Mouse (Mus musculus) C2C12 (cell line): ENCODE data around the gene Htra3. TPM values are rescaled to one million over a fixed set of nuclear protein-coding genes. Genes with fewer than 3 reads are reported as not detected.
A peak's percentile ranks its signal among the peaks of the same experiment; 100 is the strongest.

Source experiments
- H3K27me3 ChIP-seq: one replicate; pipeline ENCODE4 v1.6.1; 2011; ENCODE audit not compliant: control insufficient read depth, insufficient read depth, insufficient read length
- H3K36me3 ChIP-seq: one replicate; pipeline ENCODE4 v1.6.1; 2011; ENCODE audit not compliant: control insufficient read depth, insufficient read depth
- H3K4me3 ChIP-seq: one replicate; pipeline ENCODE4 v1.5.1; 2011; ENCODE audit warnings: mild to moderate bottlenecking, control low read depth; ENCODE audit not compliant: poor library complexity, insufficient read depth, severe bottlenecking
- H3K79me2 ChIP-seq: one replicate; pipeline ENCODE4 v1.6.1; 2011; ENCODE audit not compliant: control insufficient read depth, insufficient read depth
- H3K79me3 ChIP-seq: one replicate; pipeline ENCODE4 v1.6.1; 2011; ENCODE audit warnings: low read depth, control low read depth
- H3ac ChIP-seq: one replicate; pipeline ENCODE3; 2011; ENCODE audit warnings: low read depth; ENCODE audit not compliant: control insufficient read depth, insufficient read length
- CEBPB ChIP-seq: IDR thresholded peaks from one replicate; pipeline ENCODE4 v1.6.1; 2011; ENCODE audit warnings: low read depth, mild to moderate bottlenecking, control low read depth, moderate library complexity
- CTCF ChIP-seq: IDR thresholded peaks from one replicate; pipeline ENCODE4 v1.5.1; 2011; ENCODE audit not compliant: control insufficient read depth, insufficient read depth, insufficient read length
- FOSL1 ChIP-seq: IDR thresholded peaks from one replicate; pipeline ENCODE4 v1.8.0; 2011; ENCODE audit warnings: mild to moderate bottlenecking, low read length; ENCODE audit not compliant: poor library complexity, insufficient read depth, severe bottlenecking
- MAX ChIP-seq: IDR thresholded peaks from one replicate; pipeline ENCODE4 v1.6.1; 2011; ENCODE audit warnings: mild to moderate bottlenecking, control low read depth
- MYOD1 ChIP-seq: IDR thresholded peaks from one replicate; pipeline ENCODE4 v1.6.1; 2011; ENCODE audit warnings: low read depth; ENCODE audit not compliant: control insufficient read depth, insufficient read length
- MYOG ChIP-seq: IDR thresholded peaks from one replicate; pipeline ENCODE4 v1.6.1; 2011; ENCODE audit not compliant: control insufficient read depth, insufficient read length; ENCODE audit errors: extremely low read depth
- USF1 ChIP-seq: IDR thresholded peaks from one replicate; pipeline ENCODE4 v1.6.1; 2011; ENCODE audit warnings: low read depth, mild to moderate bottlenecking, control low read depth, moderate library complexity
- polyA plus RNA-seq: library from polyadenylated mRNA; unstranded; fragments of >200 nt; fragmentation: generic; extraction: Trizol; gene quantifications from one replicate; pipeline ENCODE4 v1.2.1, GENCODE M21; 2012; ENCODE audit warnings: missing spikeins

Htra3 gene
- polyA plus RNA-seq, 1 experiment, result 12.0 TPM

DNA sequence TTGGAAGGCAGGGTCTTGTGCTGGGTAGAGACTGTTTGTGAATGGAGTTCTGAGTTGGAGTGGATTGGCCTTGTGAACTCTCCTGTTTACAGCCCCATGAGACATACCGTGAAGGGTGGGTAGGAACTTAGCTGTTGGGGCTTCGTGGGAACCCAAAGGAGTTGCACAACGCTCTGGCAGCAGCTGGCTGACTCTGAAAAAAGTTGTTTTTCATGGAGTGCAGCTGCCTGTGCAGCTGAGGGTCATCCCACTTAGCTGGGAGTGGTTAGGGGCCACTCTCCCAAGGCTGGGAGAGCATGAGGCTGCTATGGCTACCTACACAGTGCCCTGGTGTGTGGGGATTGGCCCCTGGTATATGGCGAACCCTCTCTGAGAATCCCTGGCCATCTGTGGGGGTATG, 32.0 kb downstream of the Htra3 start:
- Histone ChIP-seq H3K36me3 (no peaks in the 10 kb centered on the region), H3K27me3 (no peaks in the 10 kb centered on the region)

DNA sequence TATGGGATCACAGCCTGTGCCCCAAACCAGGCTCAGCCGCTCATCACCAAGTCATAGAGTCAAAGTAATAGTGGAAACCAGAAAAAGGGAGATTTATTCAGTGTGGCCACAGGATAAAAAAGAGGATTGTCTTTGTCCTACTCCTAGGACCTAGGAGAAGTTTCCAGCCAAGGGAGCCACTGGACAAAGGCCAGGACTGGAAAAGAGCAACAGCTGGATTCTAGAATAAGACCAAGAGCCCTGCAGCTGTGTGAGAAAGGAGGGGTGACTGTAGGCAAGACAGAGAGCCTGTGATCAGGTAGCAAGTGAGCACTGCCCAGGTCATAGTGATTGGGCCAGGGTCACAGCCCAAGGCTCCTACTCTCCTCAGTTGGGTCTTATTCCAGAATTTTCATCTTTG, 32.7 kb downstream of the Htra3 start:
- H3K27me3 ChIP-seq, result no peaks in the 10 kb centered on the region
- no peaks in the 10 kb centered on the region for H3K79me2 ChIP-seq
- no peaks in the 10 kb centered on the region for H3K79me3 ChIP-seq
- H3K36me3 ChIP-seq, result no peaks in the 10 kb centered on the region
- no peak for TF ChIP-seq CTCF
- TF ChIP-seq MYOG, result no peak
- TF ChIP-seq FOSL1, result no peak
- TF ChIP-seq MYOD1, result no peak
- no peak for TF ChIP-seq MAX
- no peak for TF ChIP-seq CEBPB
- TF ChIP-seq USF1, result no peak
- no peak overlapping the region for H3K4me3 ChIP-seq
- no peak overlapping the region for H3ac ChIP-seq

More for the DNA sequence above, 32.0 kb downstream of the Htra3 start:
- TF ChIP-seq MYOD1 (no peak), USF1 (no peak), CEBPB (peak; percentile 28)
- no peak overlapping the region for H3ac ChIP-seq
- H3K79me3 ChIP-seq, result no peaks in the 10 kb centered on the region
- H3K79me2 ChIP-seq, result no peaks in the 10 kb centered on the region
- H3K4me3 ChIP-seq, result no peak overlapping the region

DNA sequence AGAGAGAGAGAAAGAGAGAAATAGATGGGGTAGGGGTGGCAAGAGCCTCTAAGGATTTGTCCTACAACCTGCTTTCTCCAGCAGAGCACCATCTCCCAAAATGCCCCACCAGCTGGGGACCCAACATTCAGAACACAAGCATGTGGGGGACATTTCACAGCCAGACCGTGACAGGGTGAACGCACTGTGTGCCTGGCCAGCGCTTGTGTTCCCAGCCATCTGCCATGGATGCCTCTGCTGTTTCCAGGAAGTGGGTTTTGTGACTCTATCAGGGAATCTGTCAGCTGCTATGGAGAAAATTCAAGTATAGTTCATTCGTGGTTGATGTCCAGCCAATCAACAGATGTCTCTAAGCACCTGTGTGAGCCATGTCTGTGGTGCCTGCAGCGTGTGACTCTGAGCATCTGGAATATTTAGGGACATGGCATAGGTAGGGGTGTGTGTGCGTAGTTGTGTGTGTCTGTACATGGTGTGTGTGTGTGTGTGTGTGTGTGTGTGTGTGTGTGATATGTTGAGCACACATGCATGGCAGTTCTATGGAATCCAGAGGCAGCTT, 33.6 kb downstream of the Htra3 start:
- Histone ChIP-seq H3K79me3 (no peaks in the 10 kb centered on the region), H3K36me3 (no peaks in the 10 kb centered on the region)

DNA sequence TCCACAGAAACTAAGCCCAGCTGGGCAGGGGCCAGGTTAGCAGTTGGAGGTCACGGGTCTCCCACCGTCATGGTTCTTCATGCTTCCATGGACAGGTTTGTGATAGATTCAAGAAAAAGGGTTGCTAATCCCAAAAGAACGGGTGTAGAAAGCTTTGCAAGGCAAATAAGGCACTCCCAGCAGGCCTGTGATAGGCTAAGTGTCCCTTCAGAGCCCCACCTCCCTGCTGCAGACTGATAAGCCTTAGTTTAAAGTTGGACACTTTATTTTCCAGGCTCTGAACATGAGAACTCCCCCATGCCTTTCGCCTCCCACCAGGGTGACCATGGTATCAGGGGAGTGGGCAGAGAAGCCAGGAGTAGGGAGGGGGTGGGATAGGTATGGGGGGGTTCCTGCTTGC, 35.5 kb downstream of the Htra3 start:
- Histone ChIP-seq H3K79me3 (no peaks in the 10 kb centered on the region), H3ac (no peak overlapping the region), H3K27me3 (no peaks in the 10 kb centered on the region), H3K79me2 (no peaks in the 10 kb centered on the region), H3K36me3 (no peaks in the 10 kb centered on the region), H3K4me3 (no peak overlapping the region)
- TF ChIP-seq CTCF (no peak), MYOG (no peak), MYOD1 (no peak), CEBPB (no peak), USF1 (no peak), FOSL1 (no peak), MAX (no peak)

More for the DNA sequence above, 33.6 kb downstream of the Htra3 start:
- H3K4me3 ChIP-seq, result no peak overlapping the region
- TF ChIP-seq MYOG, result no peak
- TF ChIP-seq CTCF, result no peak
- TF ChIP-seq MAX, result no peak
- TF ChIP-seq CEBPB, result no peak
- TF ChIP-seq FOSL1, result no peak
- TF ChIP-seq USF1, result no peak
- no peak for TF ChIP-seq MYOD1
- H3K79me2 ChIP-seq, result no peaks in the 10 kb centered on the region
- no peaks in the 10 kb centered on the region for H3K27me3 ChIP-seq
- H3ac ChIP-seq, result no peak overlapping the region

DNA sequence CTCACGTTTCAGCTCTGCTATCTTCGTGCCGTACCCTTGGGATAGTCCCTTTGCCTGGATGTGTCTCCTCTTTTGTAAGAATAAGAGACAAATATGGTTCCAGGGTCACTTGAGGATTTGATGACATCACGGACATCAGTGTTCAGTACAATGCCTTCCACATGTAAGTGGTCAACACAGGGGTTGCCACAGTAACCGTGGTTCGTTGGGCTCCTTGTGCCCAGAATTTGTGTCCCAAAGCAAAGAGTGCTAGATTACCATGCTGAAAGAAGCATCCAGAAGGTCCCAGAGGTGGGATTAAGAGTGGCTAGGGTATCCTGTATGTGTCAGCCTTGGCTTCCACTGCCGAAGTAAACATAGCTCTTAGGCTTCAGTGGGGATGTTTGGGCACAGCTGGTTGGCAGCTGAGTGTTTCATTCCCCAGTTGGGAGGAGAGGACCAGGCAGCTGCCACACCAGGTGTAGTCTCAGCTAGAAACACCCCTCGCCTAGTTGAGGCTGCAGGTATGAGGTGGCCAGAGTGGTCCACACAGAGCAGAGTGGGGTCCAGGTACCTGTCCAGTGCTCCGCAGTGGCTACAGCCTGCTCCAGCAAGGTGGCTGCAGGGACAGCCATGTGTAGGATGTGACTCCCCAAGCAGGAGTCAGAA, 36.1 kb downstream of the Htra3 start:
- no peaks in the 10 kb centered on the region for H3K79me2 ChIP-seq
- no peak overlapping the region for H3ac ChIP-seq
- H3K79me3 ChIP-seq, result no peaks in the 10 kb centered on the region
- TF ChIP-seq MAX, result no peak
- H3K4me3 ChIP-seq, result no peak overlapping the region
- no peaks in the 10 kb centered on the region for H3K27me3 ChIP-seq
- H3K36me3 ChIP-seq, result no peaks in the 10 kb centered on the region

DNA sequence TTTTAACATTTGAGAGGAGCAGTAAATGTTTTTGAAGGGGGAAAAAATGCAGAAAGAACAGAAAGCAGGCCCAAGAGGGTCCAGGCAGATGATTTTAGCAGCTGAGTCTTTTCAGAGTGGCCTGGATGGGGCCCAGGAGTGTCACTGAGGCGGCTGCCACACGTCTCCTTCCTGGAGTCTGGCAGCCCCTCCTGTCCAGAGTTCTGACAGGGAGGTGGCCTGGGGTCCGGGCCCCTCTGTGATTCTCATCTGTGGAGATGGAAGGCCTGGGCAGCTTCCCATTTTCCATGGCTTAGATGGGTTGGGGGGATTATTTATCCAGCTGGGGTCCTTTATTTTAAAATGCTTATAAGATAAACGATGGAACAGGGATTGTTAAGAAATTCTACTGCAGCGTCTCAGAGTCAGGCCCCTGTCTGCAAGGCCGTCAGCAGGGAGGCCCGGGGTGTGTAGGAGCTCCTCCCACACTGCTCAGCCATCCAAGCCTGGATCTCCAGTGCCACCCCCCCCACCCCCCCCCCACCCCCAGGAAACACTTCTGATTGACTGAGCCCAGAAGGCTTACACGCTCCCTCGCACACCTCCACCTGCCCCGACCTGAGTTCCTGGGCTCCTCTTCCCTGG, 37.5 kb downstream of the Htra3 start:
- Histone ChIP-seq H3K4me3 (no peak overlapping the region), H3K27me3 (no peaks in the 10 kb centered on the region), H3K36me3 (no peaks in the 10 kb centered on the region), H3K79me3 (no peaks in the 10 kb centered on the region), H3K79me2 (no peaks in the 10 kb centered on the region), H3ac (no peak overlapping the region)
- TF ChIP-seq FOSL1 (no peak), MAX (no peak), MYOG (no peak), USF1 (no peak), CEBPB (no peak), MYOD1 (no peak), CTCF (no peak)
